Mouse (Mus musculus) retina, postnatal 7 days (tissue): Measurements from ENCODE around the gene Cdk11b.
"Not testable (repeated sequence)": the region's sequence is repeated elsewhere in the genome, so short reads cannot be mapped to it uniquely, and the experiment has no call there.

Source experiments
- DNase-seq: peaks from one replicate; pipeline ENCODE4 v3.0.0-alpha.2; 2012; ENCODE audit warnings: low read depth, low spot score

Gene Cdk11b

GRCm38 (mm10) chr4:155668689-155669597, 44.3 kb downstream of the Cdk11b start, which contains the start of gene Mib2:
TSS of gene Mib2 (minus strand) at chr4:155669198.
- DNase-seq: peak; percentile 92

- no peak for DNase-seq
Measured at GRCm38 (mm10) chr4:155669598-155670075, 45.0 kb downstream of the Cdk11b start.

GRCm38 (mm10) chr4:155670236-155670635, 45.6 kb downstream of the Cdk11b start:
- not testable (repeated sequence) for DNase-seq

- no peak for DNase-seq
Measured at GRCm38 (mm10) chr4:155672082-155672481, 47.4 kb downstream of the Cdk11b start.

GRCm38 (mm10) chr4:155675991-155676390, 51.3 kb downstream of the Cdk11b start:
- no peak for DNase-seq

- DNase-seq: not testable (repeated sequence)
Measured at GRCm38 (mm10) chr4:155683670-155684277, 59.1 kb downstream of the Cdk11b start.

- not testable (repeated sequence) for DNase-seq
Measured at GRCm38 (mm10) chr4:155687764-155688163, 63.1 kb downstream of the Cdk11b start.

- no peak for DNase-seq
Measured at GRCm38 (mm10) chr4:155690571-155691375, 66.1 kb downstream of the Cdk11b start.

- DNase-seq: no peak
Measured at GRCm38 (mm10) chr4:155692421-155692820, 67.8 kb downstream of the Cdk11b start.

GRCm38 (mm10) chr4:155694111-155694481, 69.4 kb downstream of the Cdk11b start, which contains the start of gene Fndc10:
TSS of gene Fndc10 (plus strand) at chr4:155694342.
- DNase-seq: no peak

- peak; percentile 65 for DNase-seq
Measured at GRCm38 (mm10) chr4:155694482-155695401, 70.1 kb downstream of the Cdk11b start.

GRCm38 (mm10) chr4:155695531-155696062, 70.9 kb downstream of the Cdk11b start:
- DNase-seq: no peak

GRCm38 (mm10) chr4:155696261-155697255, 71.9 kb downstream of the Cdk11b start:
- DNase-seq: no peak
